Mouse (Mus musculus): ENCODE results near the gene Gpr143. TPM values are rescaled to one million over a fixed set of nuclear protein-coding genes. Genes with fewer than 3 reads are reported as not detected.
"Not testable (repeated sequence)": the region's sequence is repeated elsewhere in the genome, so short reads cannot be mapped to it uniquely, and the experiment has no call there.

Gene Gpr143
- polyA plus RNA-seq, 1 experiment from 2014 or later = 0.30 TPM

DNA sequence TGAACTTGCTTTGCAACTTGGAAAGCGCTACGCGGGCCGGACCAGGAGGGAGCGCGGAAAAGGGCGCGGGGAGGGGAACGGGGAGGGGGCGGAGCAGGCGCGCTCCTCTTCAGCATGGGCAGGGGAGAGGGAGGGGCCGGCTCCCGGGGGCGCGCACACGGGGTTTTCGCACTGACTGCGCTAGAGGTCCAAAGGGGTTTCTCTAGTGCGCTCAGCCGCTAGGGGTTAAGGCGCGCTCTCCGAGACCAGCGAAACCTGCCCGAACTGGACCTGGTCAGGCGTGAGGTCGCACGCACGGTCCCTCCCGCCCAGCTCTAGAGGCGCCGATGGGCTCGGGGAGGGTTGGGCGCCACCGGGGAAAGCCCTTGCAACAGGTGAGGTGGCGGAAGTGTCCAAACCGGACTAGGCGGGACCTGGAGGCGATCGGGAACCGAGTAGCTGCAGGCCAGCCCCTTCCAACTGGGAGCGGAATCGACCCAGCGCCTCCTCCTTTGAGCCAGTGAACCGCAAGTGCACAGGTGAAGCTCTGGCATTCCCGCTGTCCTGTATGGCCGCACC is 12.0 kb upstream of the Gpr143 start:
- H3K27me3 ChIP-seq (replicated peaks; ENCODE audit: low read depth, poor library complexity, severe bottlenecking) = peaks cover 54% of the 10 kb centered on the region
- no peaks in the 10 kb centered on the region for H3K4me1 ChIP-seq
- peak; percentile 87 for DNase-seq (ENCODE audit: low spot score)
- WGBS = 15% methylated on average over 48 of the region's 48 CpGs
- no peaks in the 10 kb centered on the region for H3K9me3 ChIP-seq
- H3K36me3 ChIP-seq (replicated peaks) = no peaks in the 10 kb centered on the region
- H3K4me3 ChIP-seq = peak overlapping the region; percentile 67
- peak overlapping the region; percentile 85 for H3K27ac ChIP-seq (replicated peaks)

DNA sequence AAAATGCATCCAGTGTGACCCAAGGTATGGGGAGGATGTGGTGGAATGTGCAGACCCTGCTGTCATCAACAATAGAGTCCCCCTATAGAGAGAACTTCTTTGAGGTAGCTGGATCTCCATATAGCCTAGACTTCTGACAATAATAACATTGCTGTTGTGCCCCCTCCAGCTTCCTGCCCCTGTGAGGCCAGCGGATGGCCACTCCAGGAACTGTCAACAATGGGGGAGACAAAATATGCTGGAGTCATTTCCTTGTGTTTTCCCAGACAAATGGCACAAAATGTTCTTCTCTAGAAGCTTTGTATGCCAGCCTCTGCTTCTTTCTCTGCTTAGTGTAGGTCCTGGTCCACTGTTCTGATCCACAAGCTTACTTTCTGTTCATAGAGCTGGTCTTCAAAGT is 6.4 kb downstream of the Gpr143 start:
- Histone ChIP-seq H3K4me3 (no peak overlapping the region), H3K27ac (replicated peaks) (no peak overlapping the region), H3K4me1 (no peaks in the 10 kb centered on the region), H3K9me3 (no peaks in the 10 kb centered on the region), H3K27me3 (replicated peaks; ENCODE audit: low read depth, poor library complexity, severe bottlenecking) (peaks cover 69% of the 10 kb centered on the region), H3K36me3 (replicated peaks) (no peaks in the 10 kb centered on the region)
- 72% methylated on average over 1 of the region's 1 CpGs for WGBS
- DNase-seq (ENCODE audit: low spot score) = no peak

DNA sequence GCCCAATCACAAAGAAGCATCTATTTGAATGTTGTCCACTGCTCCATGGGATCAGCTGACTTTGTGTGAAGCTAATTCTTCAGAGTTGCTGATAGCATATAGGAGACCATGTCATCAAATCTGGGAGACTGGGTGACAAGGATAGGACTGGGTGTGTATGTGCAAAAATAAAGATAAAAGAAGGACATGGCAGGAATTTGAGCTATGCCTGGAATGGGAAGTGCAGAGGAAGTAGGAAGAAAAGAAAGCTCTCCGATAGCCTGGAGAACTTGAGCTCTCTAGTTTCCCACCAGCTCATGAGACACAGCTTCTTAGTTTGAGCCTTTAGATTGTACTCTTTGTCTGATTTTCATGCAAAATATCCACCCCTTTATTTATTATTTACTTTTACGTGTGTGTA is 6.9 kb downstream of the Gpr143 start:
- H3K27me3 ChIP-seq (replicated peaks; ENCODE audit: low read depth, poor library complexity, severe bottlenecking) = peaks cover 69% of the 10 kb centered on the region
- WGBS = 82% methylated on average over 2 of the region's 2 CpGs

DNA sequence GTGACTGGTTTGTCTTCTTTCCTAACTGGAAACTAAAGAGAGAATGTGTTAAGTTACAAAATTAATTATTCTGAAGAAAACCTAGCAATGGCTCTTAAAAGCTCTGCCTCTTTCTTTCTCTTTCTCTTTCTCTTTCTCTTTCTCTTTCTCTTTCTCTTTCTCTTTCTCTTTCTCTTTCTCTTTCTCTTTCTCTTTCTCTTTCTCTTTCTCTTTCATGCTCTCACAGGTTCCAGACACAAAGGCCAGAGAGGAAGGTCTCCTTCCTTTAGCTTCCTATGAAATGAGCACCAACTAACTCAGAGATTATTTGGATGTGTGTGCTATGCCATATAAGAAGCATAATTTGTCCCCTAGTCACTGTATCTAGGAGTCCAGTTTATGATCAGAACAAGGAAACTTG is 23.6 kb downstream of the Gpr143 start:
- no peak overlapping the region for H3K27ac ChIP-seq (replicated peaks)
- H3K4me3 ChIP-seq = no peak overlapping the region
- H3K9me3 ChIP-seq = no peaks in the 10 kb centered on the region
- H3K36me3 ChIP-seq (replicated peaks) = no peaks in the 10 kb centered on the region
- DNase-seq (ENCODE audit: low spot score) = no peak
- H3K27me3 ChIP-seq (replicated peaks; ENCODE audit: low read depth, poor library complexity, severe bottlenecking) = peaks cover 38% of the 10 kb centered on the region
- no peaks in the 10 kb centered on the region for H3K4me1 ChIP-seq

More for the DNA sequence above, 6.9 kb downstream of the Gpr143 start:
- no peaks in the 10 kb centered on the region for H3K9me3 ChIP-seq
- H3K4me1 ChIP-seq = no peaks in the 10 kb centered on the region
- no peak overlapping the region for H3K27ac ChIP-seq (replicated peaks)
- H3K36me3 ChIP-seq (replicated peaks) = no peaks in the 10 kb centered on the region
- no peak for DNase-seq (ENCODE audit: low spot score)
- no peak overlapping the region for H3K4me3 ChIP-seq

DNA sequence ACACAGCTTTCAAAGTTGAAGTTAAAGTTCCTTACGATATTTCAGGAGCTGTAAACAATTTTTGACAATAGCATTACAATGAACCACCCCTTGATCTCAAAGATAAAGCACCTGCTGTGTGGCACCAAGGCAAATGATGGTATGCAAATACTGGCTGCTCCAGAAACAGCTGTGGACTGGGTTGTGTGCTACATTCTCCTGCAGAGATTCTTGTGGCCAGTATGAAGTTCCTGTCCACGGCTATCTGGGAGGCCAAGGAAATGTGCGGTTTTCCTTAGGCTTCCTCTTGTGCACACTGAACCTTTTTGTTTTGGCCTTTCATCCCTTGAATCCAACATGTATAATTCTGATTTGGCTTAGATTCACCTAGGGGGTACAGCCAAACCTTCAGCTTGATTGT is 31.6 kb downstream of the Gpr143 start:
- Histone ChIP-seq H3K4me1 (no peaks in the 10 kb centered on the region), H3K27ac (replicated peaks) (no peak overlapping the region), H3K36me3 (replicated peaks) (no peaks in the 10 kb centered on the region), H3K27me3 (replicated peaks; ENCODE audit: low read depth, poor library complexity, severe bottlenecking) (peaks cover 18% of the 10 kb centered on the region; the same call in 1 of the 2 replicates), H3K4me3 (no peak overlapping the region), H3K9me3 (no peaks in the 10 kb centered on the region)
- WGBS = 81% methylated on average over 3 of the region's 3 CpGs
- no peak for DNase-seq (ENCODE audit: low spot score)

DNA sequence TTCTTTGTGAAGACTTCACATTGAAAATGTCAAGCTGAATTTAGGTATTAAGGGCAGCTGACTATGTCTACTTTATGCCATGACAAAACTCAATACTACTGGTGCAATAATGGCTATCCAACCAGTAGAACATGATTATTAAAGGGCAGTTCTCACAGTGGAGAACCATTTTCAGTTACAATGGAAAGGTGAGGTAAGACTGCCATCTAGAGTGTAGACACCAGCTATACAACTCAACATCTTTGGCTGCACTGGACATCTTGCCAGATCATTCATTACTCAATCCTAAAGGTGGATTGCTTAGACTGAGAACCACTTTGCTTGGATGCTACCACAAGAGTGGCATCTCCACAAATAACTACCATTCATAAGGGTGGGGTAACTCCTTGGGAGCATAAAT is 37.3 kb downstream of the Gpr143 start:
- peaks cover 25% of the 10 kb centered on the region for H3K27me3 ChIP-seq (replicated peaks; ENCODE audit: low read depth, poor library complexity, severe bottlenecking)
- no peak overlapping the region for H3K4me3 ChIP-seq
- no peaks in the 10 kb centered on the region for H3K36me3 ChIP-seq (replicated peaks)
- no peaks in the 10 kb centered on the region for H3K4me1 ChIP-seq
- no peaks in the 10 kb centered on the region for H3K9me3 ChIP-seq
- H3K27ac ChIP-seq (replicated peaks) = no peak overlapping the region
- no peak for DNase-seq (ENCODE audit: low spot score)

DNA sequence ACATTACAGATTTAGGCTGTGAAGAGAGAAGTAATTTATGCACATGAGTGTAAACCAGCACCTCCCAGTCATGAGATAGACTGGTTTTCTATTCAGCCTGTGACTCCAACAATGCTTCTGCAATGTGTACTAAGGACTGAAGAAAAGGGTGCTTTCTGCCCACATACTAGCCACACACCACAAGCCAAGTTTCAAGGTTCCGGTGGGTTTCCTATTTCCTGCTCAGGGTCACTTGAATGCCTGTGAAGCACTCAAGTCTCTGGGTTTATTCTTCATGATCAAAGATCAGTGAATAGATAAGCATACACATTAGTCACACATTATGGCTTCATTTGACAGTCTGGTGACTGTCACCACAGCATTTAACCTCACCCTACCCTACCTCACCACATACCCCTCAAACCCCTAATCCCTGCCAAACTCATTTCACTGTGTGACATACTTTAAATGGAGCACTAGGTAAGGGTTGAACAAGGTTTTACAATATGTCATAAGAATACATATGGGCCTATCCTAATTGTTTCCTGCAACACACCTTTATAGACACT is 49.4 kb downstream of the Gpr143 start:
- H3K4me1 ChIP-seq; H3K4me3 ChIP-seq; H3K27ac ChIP-seq (replicated peaks); DNase-seq (ENCODE audit: low spot score); H3K36me3 ChIP-seq (replicated peaks); H3K9me3 ChIP-seq: not testable (repeated sequence)
- peaks cover 26% of the 10 kb centered on the region for H3K27me3 ChIP-seq (replicated peaks; ENCODE audit: low read depth, poor library complexity, severe bottlenecking)
- no CpG with 5 or more reads among the region's 1 CpGs for WGBS

DNA sequence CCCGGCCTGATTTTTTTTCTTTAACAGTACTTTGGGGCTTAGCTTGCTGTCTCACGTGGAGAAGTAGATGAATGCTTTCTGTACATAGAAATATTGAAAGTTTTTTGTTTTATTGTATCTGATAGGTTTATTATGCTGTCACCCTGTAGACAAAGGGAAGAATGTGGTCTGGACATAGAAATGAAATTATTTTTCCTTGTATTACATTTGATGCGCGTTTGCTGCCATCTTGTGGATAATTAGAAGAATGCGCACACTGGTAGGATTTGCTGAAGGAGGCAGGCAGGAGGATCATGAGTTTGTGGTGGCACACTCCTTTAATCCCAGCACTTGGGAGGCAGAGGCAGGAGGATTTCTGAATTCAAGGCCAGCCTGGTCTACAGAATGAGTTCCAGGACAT is 53.2 kb downstream of the Gpr143 start:
- peak; percentile 12 for DNase-seq (ENCODE audit: low spot score)
- peaks cover 14% of the 10 kb centered on the region for H3K27me3 ChIP-seq (replicated peaks; ENCODE audit: low read depth, poor library complexity, severe bottlenecking)
- WGBS = 26% methylated on average over 5 of the region's 5 CpGs

DNA sequence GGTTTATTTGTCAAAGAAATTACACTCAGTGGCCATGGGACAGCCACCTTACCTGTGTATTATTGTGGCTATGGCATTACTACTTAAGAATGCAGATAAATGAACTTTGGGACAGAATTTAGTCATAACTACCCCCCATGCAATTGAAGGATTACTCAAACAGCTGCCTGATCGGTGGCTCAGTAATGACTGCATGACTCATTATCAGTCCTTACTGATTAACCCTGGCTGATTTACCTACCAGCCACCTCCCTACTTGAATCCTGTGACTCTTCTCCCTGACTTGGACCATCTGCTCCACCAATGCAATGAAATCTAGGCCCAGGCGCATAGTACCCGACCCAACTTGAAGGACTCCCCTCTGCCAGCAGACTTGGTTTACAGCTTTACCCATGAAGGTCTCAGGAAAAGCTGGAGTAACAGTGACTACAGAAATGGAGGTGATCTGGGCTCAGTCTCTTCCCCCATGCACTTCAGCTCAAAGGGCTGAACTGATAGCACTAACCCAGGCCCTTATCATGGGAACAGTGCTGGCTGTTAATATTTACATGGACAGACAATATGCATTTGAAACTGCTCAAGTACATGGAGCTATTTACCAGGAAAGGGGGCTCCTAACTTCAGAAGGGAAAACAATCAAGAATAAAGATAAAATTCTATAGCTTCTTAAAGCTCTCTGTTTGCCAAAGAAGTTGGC is 73.5 kb downstream of the Gpr143 start:
- Histone ChIP-seq H3K4me1 (no peaks in the 10 kb centered on the region), H3K27me3 (replicated peaks; ENCODE audit: low read depth, poor library complexity, severe bottlenecking) (no peaks in the 10 kb centered on the region; the same call in 1 of the 2 replicates), H3K36me3 (replicated peaks) (no peaks in the 10 kb centered on the region), H3K9me3 (peaks cover 7% of the 10 kb centered on the region; the same call in 1 of the 2 replicates), H3K4me3 (no peak overlapping the region), H3K27ac (replicated peaks) (no peak overlapping the region)
- 88% methylated on average over 3 of the region's 3 CpGs for WGBS
- DNase-seq (ENCODE audit: low spot score) = no peak

More for the DNA sequence above, 53.2 kb downstream of the Gpr143 start:
- not testable (repeated sequence) for H3K36me3 ChIP-seq (replicated peaks); H3K27ac ChIP-seq (replicated peaks); H3K4me1 ChIP-seq; H3K4me3 ChIP-seq; H3K9me3 ChIP-seq

Other genes with a start within 250 kb of the Gpr143 start
- not detected in 2 replicates for gene Cldn34a, start 218.6 kb upstream of the Gpr143 start, polyA plus RNA-seq (2016; fragmentation: Nextera tagmentation; extraction: Ambion mirVana)
- gene Shroom2, start 12.5 kb upstream of the Gpr143 start, polyA plus RNA-seq (2016; fragmentation: Nextera tagmentation; extraction: Ambion mirVana) = 5.1 and 5.8 TPM in 2 replicates
- 3.7 and 4.0 TPM in 2 replicates for gene Usp51, start 224.5 kb downstream of the Gpr143 start, polyA plus RNA-seq (2016; fragmentation: Nextera tagmentation; extraction: Ambion mirVana)